Mouse (Mus musculus) lung, postnatal 36 days (tissue): ENCODE measurements at regions not wholly inside any gene's neighbourhood (a gene's known extent, or its start where the extent isn't known, plus 50 kb on each side); places are given as distances from the start of the nearest gene placed in this dataset.

Experiments
- DNase-seq: peaks from one replicate; pipeline ENCODE4 v3.0.0; 2022; ENCODE audit warnings: mixed read lengths

GRCm38 (mm10) chr12:12497277-12497841 lies 235.4 kb downstream of the Fam49a start:
- no peak for DNase-seq

GRCm38 (mm10) chr12:12496593-12497141 lies 234.7 kb downstream of the Fam49a start:
- peak; percentile 32 for DNase-seq

GRCm38 (mm10) chr12:12490173-12490572 lies 228.2 kb downstream of the Fam49a start:
- DNase-seq, result no peak

GRCm38 (mm10) chr12:12488090-12488489 lies 226.2 kb downstream of the Fam49a start:
- DNase-seq, result no peak

- DNase-seq, result no peak
Measured at GRCm38 (mm10) chr12:12486656-12487356, 224.9 kb downstream of the Fam49a start.

- no peak for DNase-seq
Measured at GRCm38 (mm10) chr12:12484921-12485680, 223.2 kb downstream of the Fam49a start.

- no peak for DNase-seq
Measured at GRCm38 (mm10) chr12:12480451-12480850, 218.5 kb downstream of the Fam49a start.

GRCm38 (mm10) chr12:12452086-12452485 lies 190.1 kb downstream of the Fam49a start:
- DNase-seq, result no peak

- no peak for DNase-seq
Measured at GRCm38 (mm10) chr12:12446768-12447167, 184.8 kb downstream of the Fam49a start.

GRCm38 (mm10) chr12:12446281-12446680 lies 184.3 kb downstream of the Fam49a start:
- no peak for DNase-seq

- no peak for DNase-seq
Measured at GRCm38 (mm10) chr12:12442872-12443271, 180.9 kb downstream of the Fam49a start.

GRCm38 (mm10) chr12:12436379-12436778 lies 174.4 kb downstream of the Fam49a start:
- peak; percentile 3 for DNase-seq

- DNase-seq, result no peak
Measured at GRCm38 (mm10) chr12:12432597-12432996, 170.7 kb downstream of the Fam49a start.
